Mouse (Mus musculus) bone marrow macrophage, adult 2 months (primary cell): Measurements from ENCODE around the gene Bckdhb. TPM values are rescaled to one million over a fixed set of nuclear protein-coding genes. Genes with fewer than 3 reads are reported as not detected.

ENCODE experiments used
- H3K27ac ChIP-seq: 2 replicates; pipeline ENCODE4 v1.5.1; 2012; ENCODE audit warnings: low read depth, low read length; ENCODE audit not compliant: insufficient read depth
- H3K4me1 ChIP-seq: 2 replicates; pipeline ENCODE4 v1.6.1; 2012; ENCODE audit warnings: low read length; ENCODE audit not compliant: control insufficient read depth, insufficient read depth
- H3K4me3 ChIP-seq: 2 replicates; pipeline ENCODE4 v1.5.1; 2012; ENCODE audit warnings: mild to moderate bottlenecking, low read length, moderate library complexity; ENCODE audit not compliant: insufficient read depth
- CTCF ChIP-seq: IDR thresholded peaks from 2 replicates; pipeline ENCODE4 v1.5.1; 2012; ENCODE audit warnings: low read depth, mild to moderate bottlenecking, low read length, moderate library complexity
- POLR2A ChIP-seq: IDR thresholded peaks from 2 replicates; pipeline ENCODE4 v1.6.1; 2012; ENCODE audit warnings: mild to moderate bottlenecking, low read depth, low read length, borderline replicate concordance
- polyA plus RNA-seq: library from polyadenylated mRNA; stranded (reverse); fragments of >200 nt; gene quantifications from 2 replicates; pipeline ENCODE4 v1.2.4, GENCODE M21; 2012; ENCODE audit not compliant: missing spikeins, insufficient read depth, insufficient read length

Gene Bckdhb
- polyA plus RNA-seq, 1 experiment = 9.8 TPM

- Histone ChIP-seq H3K4me1 (peaks cover 4% of the 10 kb centered on the region), H3K27ac (no peak overlapping the region), H3K4me3 (no peak overlapping the region)
- no peak for TF ChIP-seq CTCF
- no peak for TF ChIP-seq POLR2A
Observed at GRCm38 (mm10) chr9:84112842-84113568, 188.1 kb downstream of the Bckdhb start.

DNA sequence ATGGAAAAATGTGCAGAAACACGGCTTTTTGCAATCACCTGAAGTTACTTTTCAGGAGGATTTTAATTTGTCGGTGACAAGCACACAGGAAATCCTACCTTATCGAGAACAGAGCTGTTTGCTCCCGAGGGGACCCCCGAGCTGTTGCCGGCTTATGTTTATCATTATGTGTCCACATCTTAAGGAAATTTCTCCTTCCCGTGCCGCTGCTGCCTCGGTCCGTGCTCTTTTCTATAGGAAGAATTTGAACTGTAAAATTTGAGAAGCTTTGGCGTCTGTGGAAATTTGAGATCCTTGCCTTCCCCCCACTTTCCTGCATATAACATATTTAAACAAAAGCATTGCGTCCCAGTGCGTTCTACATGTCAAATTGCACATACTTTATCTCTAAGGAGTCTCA, 189.3 kb downstream of the Bckdhb start:
- H3K4me1 ChIP-seq = no peaks in the 10 kb centered on the region
- TF ChIP-seq POLR2A (no peak), CTCF (no peak)
- H3K4me3 ChIP-seq = no peak overlapping the region
- no peak overlapping the region for H3K27ac ChIP-seq

DNA sequence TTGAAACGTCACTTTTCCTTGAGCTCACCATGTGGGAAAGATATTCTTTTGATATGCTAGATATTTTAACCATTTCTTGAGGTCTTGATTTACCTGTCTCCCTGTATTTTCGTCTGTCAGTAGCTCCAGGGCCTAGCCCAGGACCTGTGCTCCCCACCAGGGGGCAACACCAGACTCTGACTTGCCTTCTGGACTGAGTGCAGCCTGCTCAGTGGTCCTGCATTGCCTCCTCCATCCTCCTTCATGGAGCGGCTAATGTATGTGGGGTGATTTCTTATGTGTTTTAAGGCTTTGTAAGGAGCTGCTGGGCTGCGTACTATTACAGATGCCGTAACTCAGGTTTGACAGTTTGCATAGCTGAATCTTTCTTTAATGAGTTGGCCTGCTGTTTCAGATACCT, 192.4 kb downstream of the Bckdhb start:
- Histone ChIP-seq H3K27ac (no peak overlapping the region), H3K4me1 (no peaks in the 10 kb centered on the region), H3K4me3 (no peak overlapping the region)
- no peak for TF ChIP-seq POLR2A
- no peak for TF ChIP-seq CTCF

GRCm38 (mm10) chr9:84124996-84125395, 200.1 kb downstream of the Bckdhb start:
- Histone ChIP-seq H3K27ac (no peak overlapping the region), H3K4me3 (no peak overlapping the region), H3K4me1 (no peaks in the 10 kb centered on the region)
- TF ChIP-seq CTCF (no peak), POLR2A (no peak)

GRCm38 (mm10) chr9:84130338-84130737, 205.4 kb downstream of the Bckdhb start:
- H3K4me3 ChIP-seq = no peak overlapping the region
- no peaks in the 10 kb centered on the region for H3K4me1 ChIP-seq
- TF ChIP-seq CTCF (no peak), POLR2A (no peak)
- H3K27ac ChIP-seq = no peak overlapping the region

GRCm38 (mm10) chr9:84135062-84135461, 210.1 kb downstream of the Bckdhb start:
- no peak overlapping the region for H3K4me3 ChIP-seq
- H3K27ac ChIP-seq = no peak overlapping the region
- TF ChIP-seq POLR2A (no peak), CTCF (no peak)
- no peaks in the 10 kb centered on the region for H3K4me1 ChIP-seq

GRCm38 (mm10) chr9:84137192-84137591, 212.2 kb downstream of the Bckdhb start:
- Histone ChIP-seq H3K4me3 (no peak overlapping the region), H3K4me1 (no peaks in the 10 kb centered on the region), H3K27ac (no peak overlapping the region)
- no peak for TF ChIP-seq POLR2A
- TF ChIP-seq CTCF = no peak

DNA sequence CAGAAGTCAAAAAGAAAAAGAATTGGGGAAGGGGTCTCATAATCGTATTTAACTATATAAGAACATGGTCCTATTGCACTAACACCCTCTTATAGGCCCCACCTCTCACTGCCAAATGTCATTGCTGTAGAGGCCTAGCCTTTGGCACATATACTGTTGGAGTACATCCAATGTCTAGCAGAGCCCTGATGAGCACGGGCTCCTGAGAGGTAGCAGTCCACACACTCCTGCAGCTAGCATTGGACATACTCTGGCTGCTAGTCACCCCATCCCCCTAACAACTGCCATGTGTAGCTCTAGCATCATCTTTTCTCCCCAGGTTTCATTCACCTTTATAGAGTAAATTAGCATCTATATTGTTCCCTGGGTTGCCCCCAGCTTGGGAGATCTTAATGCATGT, 223.2 kb downstream of the Bckdhb start:
- TF ChIP-seq CTCF = no peak
- TF ChIP-seq POLR2A = no peak
- Histone ChIP-seq H3K27ac (no peak overlapping the region), H3K4me3 (no peak overlapping the region), H3K4me1 (no peaks in the 10 kb centered on the region)

Other genes starting within 250 kb of the Bckdhb start
- gene Elovl4, start 118.9 kb upstream of the Bckdhb start, polyA plus RNA-seq = not detected in 2 replicates
- gene Ttk, start 90.5 kb upstream of the Bckdhb start, polyA plus RNA-seq = 9.9 and 11.4 TPM in 2 replicates